Mouse (Mus musculus) heart, adult 2 months (tissue): ENCODE measurements around the gene Myo9b. TPM values are rescaled to one million over a fixed set of nuclear protein-coding genes. Genes with fewer than 3 reads are reported as not detected.

Experiments
- DNase-seq, 2 experiments: peaks; one replicate each; pipeline ENCODE4 v3.0.0; 2021
- H3K27ac ChIP-seq: fragments of 200-600 bp; 2 replicates; pipeline ENCODE4 v1.8.1; 2022
- H3K27me3 ChIP-seq: fragments of 200-500 bp; 2 replicates; pipeline ENCODE4 v1.6.1; 2012; ENCODE audit warnings: mild to moderate bottlenecking, low read length, inconsistent platforms, mixed read lengths; ENCODE audit not compliant: control insufficient read depth, insufficient read depth
- H3K36me3 ChIP-seq: fragments of 200-500 bp; 2 replicates; pipeline ENCODE4 v1.6.1; 2012; ENCODE audit warnings: low read length, inconsistent platforms; ENCODE audit not compliant: control insufficient read depth, insufficient read depth
- H3K4me1 ChIP-seq: fragments of 200-500 bp; 2 replicates; pipeline ENCODE4 v1.6.1; 2011; ENCODE audit warnings: low read length; ENCODE audit not compliant: control insufficient read depth, insufficient read depth
- H3K4me3 ChIP-seq: fragments of 200-600 bp; 2 replicates; pipeline ENCODE4 v1.8.1; 2022
- H3K79me2 ChIP-seq: fragments of 200-500 bp; replicated peaks from 2 replicates; pipeline ENCODE4 v1.6.1; 2012; ENCODE audit warnings: mild to moderate bottlenecking, inconsistent platforms, low read length, moderate library complexity, mixed read lengths; ENCODE audit not compliant: control insufficient read depth, insufficient read depth
- H3K9ac ChIP-seq: fragments of 200-500 bp; 2 replicates; pipeline ENCODE4 v1.6.1; 2012; ENCODE audit warnings: low read depth, mild to moderate bottlenecking, control low read depth, inconsistent platforms, low read length, mixed read lengths
- CTCF ChIP-seq: fragments of 200-600 bp; IDR thresholded peaks from 2 replicates; pipeline ENCODE4 v1.8.1; 2022; ENCODE audit warnings: antibody characterized with exemption, mild to moderate bottlenecking, moderate library complexity
- EP300 ChIP-seq: fragments of 200-500 bp; IDR thresholded peaks from 2 replicates; pipeline ENCODE4 v1.6.1; 2011; ENCODE audit warnings: low read depth, low read length, control low read depth; ENCODE audit not compliant: insufficient read depth
- POLR2A ChIP-seq: fragments of 200-500 bp; IDR thresholded peaks from 2 replicates; pipeline ENCODE4 v1.6.1; 2011; ENCODE audit warnings: mild to moderate bottlenecking, low read depth, low read length, control low read depth; ENCODE audit not compliant: insufficient read depth
- WGBS: fragments of 180-500 bp; shearing (Covaris S2); methylation state at CpG from one replicate; pipeline ENCODE4 v1.1.7; 2018; 5-methylcytosine and 5-hydroxymethylcytosine counted together
- intact Hi-C: fragments of 180-260 bp; cut with DNase I; formaldehyde crosslinking; loops from one replicate; pipeline ENCODE4 v1.15.1; 2025
- polyA plus RNA-seq: library from polyadenylated mRNA; depleted of rRNA; stranded (reverse); fragments of >200 nt; gene quantifications from 2 replicates; pipeline ENCODE4 v1.2.3, GENCODE M21; 2012; rRNA removed
- total RNA-seq, 2 experiments: library from RNA; stranded (reverse); gene quantifications; 2 replicates each; pipeline ENCODE4 v1.2.3; 2021

The Myo9b gene
- total and polyA plus RNA-seq, 3 experiments: 15.0 to 22.8 (median 20.1) TPM

GRCm38 (mm10) chr8:71407441-71407840 is 134.9 kb downstream of the Myo9b start:
- 89% methylated on average over 14 of the region's 14 CpGs for WGBS
- peak in 1 of 2 experiments; percentile 17 for DNase-seq
- Histone ChIP-seq H3K79me2 (no peaks in the 10 kb centered on the region), H3K9ac (no peak overlapping the region), H3K27ac (no peak overlapping the region), H3K4me3 (no peak overlapping the region), H3K4me1 (peaks cover 5% of the 10 kb centered on the region), H3K36me3 (no peaks in the 10 kb centered on the region), H3K27me3 (no peaks in the 10 kb centered on the region)
- intact Hi-C loops: loop anchor here (2.0 kb wide), 1 partner anchor 67 kb away; no protein-coding TSS in a partner anchor
- TF ChIP-seq POLR2A: no peak
- TF ChIP-seq EP300: no peak
- no peak for TF ChIP-seq CTCF

- no peaks in the 10 kb centered on the region for H3K79me2 ChIP-seq
- 92% methylated on average over 4 of the region's 4 CpGs for WGBS
- no peaks in the 10 kb centered on the region for H3K27me3 ChIP-seq
- H3K36me3 ChIP-seq: no peaks in the 10 kb centered on the region
- DNase-seq: no peak
- no peak for TF ChIP-seq CTCF
- TF ChIP-seq POLR2A: no peak
- no peak for TF ChIP-seq EP300
- peaks cover 5% of the 10 kb centered on the region for H3K4me1 ChIP-seq
- no peak overlapping the region for H3K27ac ChIP-seq
- H3K4me3 ChIP-seq: no peak overlapping the region
- intact Hi-C loops: no loop called here
- no peak overlapping the region for H3K9ac ChIP-seq
Measured at GRCm38 (mm10) chr8:71408231-71408630, 135.7 kb downstream of the Myo9b start.

Other genes with a start within 250 kb of the Myo9b start
- gene Haus8, start 220 bp downstream of the Myo9b start, total RNA-seq: 10 to 100 TPM; 24.2 to 29.0 TPM
- 11.9 and 12.1 TPM in 2 replicates for gene Haus8, start 220 bp downstream of the Myo9b start, polyA plus RNA-seq
- 100 to 1,000 TPM; 140 to 169 TPM for gene Use1, start 94.1 kb downstream of the Myo9b start, total RNA-seq
- gene Use1, start 94.1 kb downstream of the Myo9b start, polyA plus RNA-seq: 112 and 120 TPM in 2 replicates
- gene Ocel1, start 98.6 kb downstream of the Myo9b start, total RNA-seq: 10 to 100 TPM; 12.4 to 15.2 TPM
- gene Ocel1, start 98.6 kb downstream of the Myo9b start, polyA plus RNA-seq: 8.0 and 9.1 TPM in 2 replicates
- 10 to 100 TPM; 47.6 to 56.7 TPM for gene Nr2f6, start 109.2 kb downstream of the Myo9b start, total RNA-seq
- gene Nr2f6, start 109.2 kb downstream of the Myo9b start, polyA plus RNA-seq: 53.9 and 63.2 TPM in 2 replicates
- 10 to 100 TPM; 22.9 to 23.9 TPM for gene Ushbp1, start 123.1 kb downstream of the Myo9b start, total RNA-seq
- 71.7 and 72.2 TPM in 2 replicates for gene Ushbp1, start 123.1 kb downstream of the Myo9b start, polyA plus RNA-seq
- 10 to 100 TPM; 62.8 to 70.2 TPM for gene Babam1, start 124.1 kb downstream of the Myo9b start, total RNA-seq
- gene Babam1, start 124.1 kb downstream of the Myo9b start, polyA plus RNA-seq: 88.7 and 91.3 TPM in 2 replicates
- gene Ankle1, start 133.3 kb downstream of the Myo9b start, total RNA-seq: not detected
- gene Ankle1, start 133.3 kb downstream of the Myo9b start, polyA plus RNA-seq: 0.15 and 0.31 TPM in 2 replicates
- 10 to 100 TPM; 25.8 to 26.5 TPM for gene Abhd8, start 190.9 kb downstream of the Myo9b start, total RNA-seq
- 30.4 and 38.3 TPM in 2 replicates for gene Abhd8, start 190.9 kb downstream of the Myo9b start, polyA plus RNA-seq
- gene Mrpl34, start 192.2 kb downstream of the Myo9b start, total RNA-seq: 100 to 1,000 TPM; 120 to 128 TPM
- gene Mrpl34, start 192.2 kb downstream of the Myo9b start, polyA plus RNA-seq: 81.7 and 153 TPM in 2 replicates
- gene Dda1, start 196.5 kb downstream of the Myo9b start, total RNA-seq: 10 to 100 TPM; 30.4 to 31.8 TPM
- gene Dda1, start 196.5 kb downstream of the Myo9b start, polyA plus RNA-seq: 51.8 and 51.9 TPM in 2 replicates
- 10 to 100 TPM; 15.6 to 16.3 TPM for gene Ano8, start 213.2 kb downstream of the Myo9b start, total RNA-seq
- gene Ano8, start 213.2 kb downstream of the Myo9b start, polyA plus RNA-seq: 15.3 and 18.4 TPM in 2 replicates
- gene Gtpbp3, start 215.4 kb downstream of the Myo9b start, total RNA-seq: 10 to 100 TPM; 16.6 to 20.5 TPM
- gene Gtpbp3, start 215.4 kb downstream of the Myo9b start, polyA plus RNA-seq: 18.4 and 19.8 TPM in 2 replicates
- gene Plvap, start 239.0 kb downstream of the Myo9b start, total RNA-seq: 10 to 100 TPM; 22.1 to 28.3 TPM
- 37.2 and 42.9 TPM in 2 replicates for gene Plvap, start 239.0 kb downstream of the Myo9b start, polyA plus RNA-seq